Mouse (Mus musculus) cerebellum, adult 2 months (tissue): ENCODE measurements at regions not wholly inside any gene's neighbourhood (a gene's known extent, or its start where the extent isn't known, plus 50 kb on each side); places are given as distances from the start of the nearest gene placed in this dataset.

Experiments used
- CTCF ChIP-seq: fragments of 200-500 bp; IDR thresholded peaks from 2 replicates; pipeline ENCODE4 v1.5.1; 2011; ENCODE audit warnings: low read depth, mild to moderate bottlenecking, control low read depth, low read length, moderate library complexity, borderline replicate concordance; ENCODE audit not compliant: insufficient read depth
- POLR2A ChIP-seq: fragments of 200-500 bp; IDR thresholded peaks from 2 replicates; pipeline ENCODE4 v1.6.1; 2011; ENCODE audit warnings: low read length, control low read depth, borderline replicate concordance; ENCODE audit not compliant: insufficient read depth

DNA sequence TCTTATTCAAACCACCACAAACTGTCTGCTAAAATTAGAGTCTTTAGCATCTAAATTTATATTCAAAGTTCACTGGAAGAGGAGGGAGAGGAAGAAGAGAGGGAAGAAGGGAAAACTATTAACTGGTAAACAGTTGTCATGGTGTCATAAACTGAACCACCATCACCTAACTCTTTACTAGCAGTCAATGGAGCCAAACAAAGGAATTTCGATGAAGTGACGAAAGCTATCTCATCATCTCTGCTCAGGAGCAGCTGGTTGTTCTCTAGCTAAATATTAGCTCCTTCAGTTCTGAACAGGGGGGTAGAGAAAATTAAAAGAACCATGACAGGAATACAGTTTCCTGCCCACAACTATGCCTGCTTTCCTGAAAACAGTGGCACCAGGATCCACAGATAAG, 608.9 kb upstream of the Map3k7 start:
- TF ChIP-seq POLR2A = no peak
- no peak for TF ChIP-seq CTCF
